Mouse (Mus musculus): Measurements from ENCODE around the gene Nxph1. TPM values are rescaled to one million over a fixed set of nuclear protein-coding genes. Genes with fewer than 3 reads are reported as not detected.
A peak's percentile ranks its signal among the peaks of the same experiment; 100 is the strongest.

The Nxph1 gene
- polyA plus RNA-seq, 1 experiment: not detected

DNA sequence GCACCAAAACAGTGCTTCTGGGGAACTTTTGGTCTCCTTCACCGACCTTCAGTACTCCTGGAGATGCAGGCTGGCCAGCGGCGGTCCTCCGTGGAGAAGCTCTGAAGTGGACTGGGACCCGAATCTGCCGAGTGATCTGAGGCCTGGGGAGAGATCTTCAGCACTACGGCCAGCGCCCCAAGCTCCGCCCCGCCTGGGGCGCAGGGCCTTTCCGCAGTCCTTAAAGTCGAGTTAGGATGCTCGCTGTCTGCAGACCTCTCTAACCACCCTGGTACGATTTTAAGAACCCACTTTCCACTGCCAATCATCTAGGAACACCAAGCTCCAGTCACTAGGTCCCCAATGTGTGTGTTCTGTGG is 9.3 kb downstream of the Nxph1 start:
- Histone ChIP-seq H3K4me1 (ENCODE audit: control insufficient read depth, insufficient read depth, low read length) (no peaks in the 10 kb centered on the region), H3K27ac (ENCODE audit: insufficient read depth, low read length) (no peak overlapping the region), H3K9me3 (replicated peaks; ENCODE audit: control insufficient read depth, insufficient read depth, low read length, poor library complexity, severe bottlenecking) (no peaks in the 10 kb centered on the region), H3K27me3 (ENCODE audit: control insufficient read depth, insufficient read depth, low read length, poor library complexity, severe bottlenecking) (no peaks in the 10 kb centered on the region), H3K4me3 (ENCODE audit: low read depth, low read length) (peak overlapping the region; percentile 82), H3K9ac (ENCODE audit: low read depth, poor library complexity, severe bottlenecking) (no peak overlapping the region), H3K36me3 (ENCODE audit: control insufficient read depth, insufficient read depth, low read length, poor library complexity, severe bottlenecking) (no peaks in the 10 kb centered on the region)
- TF ChIP-seq CTCF (IDR thresholded peaks at IDR 0.05; ENCODE audit: low read depth, low read length) (no peak), EP300 (IDR thresholded peaks at IDR 0.05; ENCODE audit: insufficient read depth, low read depth, low read length) (no peak), POLR2A (IDR thresholded peaks at IDR 0.05; ENCODE audit: insufficient read depth, low read length) (no peak)

DNA sequence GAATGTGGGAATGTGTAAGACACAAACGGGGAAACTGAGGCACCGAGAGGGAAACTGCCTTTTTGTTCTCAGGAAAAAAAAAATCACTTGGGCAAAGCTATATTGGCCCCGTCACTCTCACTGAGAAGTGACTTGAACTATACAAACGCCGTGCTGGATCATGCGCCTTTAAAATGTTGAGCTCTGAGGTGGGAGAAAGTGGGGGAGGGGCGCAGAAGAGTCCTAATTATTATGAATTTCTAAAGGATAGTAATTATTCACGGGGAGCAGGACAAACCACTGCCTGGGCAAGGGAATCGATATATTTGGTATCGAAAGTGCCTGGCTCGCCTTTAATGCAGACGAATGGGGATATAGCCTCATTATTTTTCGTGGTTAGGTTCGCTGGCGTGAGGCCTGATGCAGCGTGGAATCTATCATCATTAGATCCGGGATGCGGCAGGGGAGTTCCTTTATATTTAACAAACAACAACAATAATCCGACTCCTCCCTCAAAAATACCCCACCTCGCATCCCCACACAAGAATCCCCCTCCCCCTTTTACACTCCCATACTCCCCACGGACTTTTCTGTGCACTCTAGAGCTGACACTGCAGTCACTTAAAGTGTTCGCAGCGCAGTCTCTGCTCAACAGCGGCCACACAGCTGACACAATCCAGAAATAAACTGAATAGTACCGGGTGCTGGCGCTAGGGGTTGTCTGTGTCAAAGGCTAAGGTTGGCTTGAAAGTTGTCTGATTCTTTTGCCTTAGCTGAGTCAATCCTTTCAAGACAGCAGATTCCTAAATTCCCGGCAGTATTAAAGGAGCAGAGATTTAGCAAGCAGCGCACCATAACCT is 10.1 kb downstream of the Nxph1 start:
- Histone ChIP-seq H3K27me3 (ENCODE audit: control insufficient read depth, insufficient read depth, low read length, poor library complexity, severe bottlenecking) (no peaks in the 10 kb centered on the region), H3K4me3 (ENCODE audit: low read depth, low read length) (no peak overlapping the region), H3K9ac (ENCODE audit: low read depth, poor library complexity, severe bottlenecking) (no peak overlapping the region), H3K4me1 (ENCODE audit: control insufficient read depth, insufficient read depth, low read length) (no peaks in the 10 kb centered on the region), H3K9me3 (replicated peaks; ENCODE audit: control insufficient read depth, insufficient read depth, low read length, poor library complexity, severe bottlenecking) (no peaks in the 10 kb centered on the region), H3K36me3 (ENCODE audit: control insufficient read depth, insufficient read depth, low read length, poor library complexity, severe bottlenecking) (no peaks in the 10 kb centered on the region), H3K27ac (ENCODE audit: insufficient read depth, low read length) (no peak overlapping the region)
- TF ChIP-seq CTCF (IDR thresholded peaks at IDR 0.05; ENCODE audit: low read depth, low read length): no peak
- no peak for TF ChIP-seq EP300 (IDR thresholded peaks at IDR 0.05; ENCODE audit: insufficient read depth, low read depth, low read length)
- TF ChIP-seq POLR2A (IDR thresholded peaks at IDR 0.05; ENCODE audit: insufficient read depth, low read length): no peak

DNA sequence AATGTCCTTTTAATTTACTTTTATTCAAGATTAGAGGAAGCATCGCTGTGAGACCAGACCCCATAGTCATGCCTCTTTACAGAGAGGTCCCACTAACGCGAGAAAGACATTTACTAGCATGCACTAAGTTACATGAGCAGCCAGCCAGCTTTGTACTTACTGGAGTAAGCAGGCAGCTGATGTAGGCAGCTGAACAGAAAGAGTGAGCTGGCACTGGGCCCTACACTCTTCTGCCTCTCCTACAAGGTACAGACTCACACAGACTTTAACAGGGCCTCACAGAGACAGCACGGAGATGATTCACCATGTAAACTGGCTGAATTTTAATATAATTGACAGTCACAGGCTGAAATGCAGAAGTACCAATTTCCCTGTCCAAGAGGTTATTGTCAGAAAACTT is 11.6 kb downstream of the Nxph1 start:
- Histone ChIP-seq H3K4me1 (ENCODE audit: control insufficient read depth, insufficient read depth, low read length) (no peaks in the 10 kb centered on the region), H3K4me3 (ENCODE audit: low read depth, low read length) (no peak overlapping the region), H3K36me3 (ENCODE audit: control insufficient read depth, insufficient read depth, low read length, poor library complexity, severe bottlenecking) (no peaks in the 10 kb centered on the region), H3K9ac (ENCODE audit: low read depth, poor library complexity, severe bottlenecking) (no peak overlapping the region), H3K9me3 (replicated peaks; ENCODE audit: control insufficient read depth, insufficient read depth, low read length, poor library complexity, severe bottlenecking) (no peaks in the 10 kb centered on the region), H3K27me3 (ENCODE audit: control insufficient read depth, insufficient read depth, low read length, poor library complexity, severe bottlenecking) (no peaks in the 10 kb centered on the region), H3K27ac (ENCODE audit: insufficient read depth, low read length) (no peak overlapping the region)
- no peak for TF ChIP-seq EP300 (IDR thresholded peaks at IDR 0.05; ENCODE audit: insufficient read depth, low read depth, low read length)

DNA sequence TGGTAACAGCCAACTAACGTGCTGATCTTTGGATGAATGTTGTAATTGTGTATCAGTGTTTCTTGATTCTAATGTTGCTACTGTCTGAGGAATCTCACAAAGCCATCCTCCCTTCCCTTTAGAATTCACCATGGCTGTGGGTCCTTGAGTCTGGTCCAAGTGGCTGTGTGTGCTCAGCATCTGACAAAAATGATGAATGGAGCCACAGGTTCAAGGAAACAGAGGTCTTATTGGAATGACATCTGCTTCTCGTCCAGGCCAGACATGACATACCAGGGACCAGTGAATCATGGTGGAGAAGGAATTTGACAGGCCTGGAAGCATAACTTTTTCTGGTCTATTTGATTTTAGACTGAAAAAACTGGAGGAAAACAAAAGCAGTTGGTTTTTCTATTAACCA is 22.3 kb downstream of the Nxph1 start:
- no peaks in the 10 kb centered on the region for H3K9me3 ChIP-seq (replicated peaks; ENCODE audit: control insufficient read depth, insufficient read depth, low read length, poor library complexity, severe bottlenecking)
- no peak overlapping the region for H3K27ac ChIP-seq (ENCODE audit: insufficient read depth, low read length)
- H3K27me3 ChIP-seq (ENCODE audit: control insufficient read depth, insufficient read depth, low read length, poor library complexity, severe bottlenecking): no peaks in the 10 kb centered on the region
- TF ChIP-seq POLR2A (IDR thresholded peaks at IDR 0.05; ENCODE audit: insufficient read depth, low read length) (no peak), CTCF (IDR thresholded peaks at IDR 0.05; ENCODE audit: low read depth, low read length) (no peak), EP300 (IDR thresholded peaks at IDR 0.05; ENCODE audit: insufficient read depth, low read depth, low read length) (no peak)
- H3K4me3 ChIP-seq (ENCODE audit: low read depth, low read length): no peak overlapping the region
- no peaks in the 10 kb centered on the region for H3K4me1 ChIP-seq (ENCODE audit: control insufficient read depth, insufficient read depth, low read length)
- no peak overlapping the region for H3K9ac ChIP-seq (ENCODE audit: low read depth, poor library complexity, severe bottlenecking)
- no peaks in the 10 kb centered on the region for H3K36me3 ChIP-seq (ENCODE audit: control insufficient read depth, insufficient read depth, low read length, poor library complexity, severe bottlenecking)

DNA sequence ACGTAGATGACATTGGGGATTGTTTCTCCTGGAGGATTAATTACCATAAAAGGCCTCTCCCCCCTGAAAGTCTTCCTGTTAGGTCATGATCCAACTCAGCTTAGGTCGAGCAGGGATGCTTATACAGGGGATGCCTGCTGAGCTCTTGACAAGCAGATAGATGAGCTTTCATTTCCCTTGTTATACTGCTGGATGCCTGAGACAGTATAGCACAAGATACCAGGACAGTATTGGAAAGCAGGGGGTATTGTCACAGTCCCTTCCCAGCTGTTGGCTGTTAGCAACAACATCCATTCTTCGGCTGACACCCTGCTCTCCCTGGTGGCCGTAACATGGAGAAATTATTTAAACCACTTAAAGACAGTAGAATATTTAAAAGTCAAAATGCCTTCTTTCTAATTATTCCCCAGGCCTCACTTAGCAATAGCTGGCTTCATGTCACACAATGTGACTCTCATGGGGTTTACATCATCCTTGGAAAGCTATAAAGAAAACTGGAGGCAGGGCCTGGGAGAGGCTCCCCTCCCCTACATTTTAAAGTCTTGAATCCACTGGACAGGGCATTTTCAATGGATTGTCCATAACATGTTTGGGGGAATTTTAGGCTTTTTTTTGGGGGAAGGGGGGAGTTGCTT is 31.1 kb downstream of the Nxph1 start:
- TF ChIP-seq EP300 (IDR thresholded peaks at IDR 0.05; ENCODE audit: insufficient read depth, low read depth, low read length) (no peak), POLR2A (IDR thresholded peaks at IDR 0.05; ENCODE audit: insufficient read depth, low read length) (no peak), CTCF (IDR thresholded peaks at IDR 0.05; ENCODE audit: low read depth, low read length) (no peak)
- H3K36me3 ChIP-seq (ENCODE audit: control insufficient read depth, insufficient read depth, low read length, poor library complexity, severe bottlenecking): no peaks in the 10 kb centered on the region
- H3K4me3 ChIP-seq (ENCODE audit: low read depth, low read length): no peak overlapping the region
- H3K4me1 ChIP-seq (ENCODE audit: control insufficient read depth, insufficient read depth, low read length): no peaks in the 10 kb centered on the region
- H3K9ac ChIP-seq (ENCODE audit: low read depth, poor library complexity, severe bottlenecking): no peak overlapping the region
- no peaks in the 10 kb centered on the region for H3K9me3 ChIP-seq (replicated peaks; ENCODE audit: control insufficient read depth, insufficient read depth, low read length, poor library complexity, severe bottlenecking)
- no peaks in the 10 kb centered on the region for H3K27me3 ChIP-seq (ENCODE audit: control insufficient read depth, insufficient read depth, low read length, poor library complexity, severe bottlenecking)
- no peak overlapping the region for H3K27ac ChIP-seq (ENCODE audit: insufficient read depth, low read length)

DNA sequence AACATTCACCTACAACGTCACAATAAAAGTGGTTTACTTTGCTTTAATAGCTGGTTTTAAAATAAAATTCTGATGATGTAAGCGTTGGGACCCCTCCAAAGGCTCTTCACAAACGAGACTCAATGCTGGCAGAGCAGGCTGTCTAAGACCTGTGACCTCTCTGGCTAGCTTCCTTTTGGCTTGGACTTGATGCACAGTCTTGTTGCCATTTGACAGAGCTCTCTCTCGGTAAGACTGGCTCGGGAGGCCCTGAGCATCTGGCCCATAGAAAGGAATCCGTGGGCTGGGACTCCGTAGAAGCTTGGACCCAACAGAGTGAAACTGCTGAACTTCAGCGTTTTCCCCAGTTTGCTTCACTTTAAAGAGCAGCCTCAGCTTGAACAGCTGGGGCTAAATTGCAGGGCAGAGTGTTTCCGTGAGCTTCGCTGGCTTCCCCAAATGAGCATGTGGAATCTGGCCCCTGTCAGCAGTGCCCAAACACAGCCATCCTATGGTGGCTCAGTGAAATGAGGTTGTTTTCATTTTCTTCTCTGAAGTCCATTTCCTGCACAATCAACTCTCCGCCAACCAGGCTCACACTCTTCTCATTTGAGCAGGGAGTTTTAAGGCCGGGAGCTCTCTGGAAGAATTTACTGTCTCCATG is 48.2 kb downstream of the Nxph1 start:
- Histone ChIP-seq H3K9me3 (replicated peaks; ENCODE audit: control insufficient read depth, insufficient read depth, low read length, poor library complexity, severe bottlenecking) (no peaks in the 10 kb centered on the region), H3K4me1 (ENCODE audit: control insufficient read depth, insufficient read depth, low read length) (no peaks in the 10 kb centered on the region), H3K27me3 (ENCODE audit: control insufficient read depth, insufficient read depth, low read length, poor library complexity, severe bottlenecking) (no peaks in the 10 kb centered on the region), H3K27ac (ENCODE audit: insufficient read depth, low read length) (no peak overlapping the region), H3K36me3 (ENCODE audit: control insufficient read depth, insufficient read depth, low read length, poor library complexity, severe bottlenecking) (no peaks in the 10 kb centered on the region), H3K9ac (ENCODE audit: low read depth, poor library complexity, severe bottlenecking) (no peak overlapping the region), H3K4me3 (ENCODE audit: low read depth, low read length) (no peak overlapping the region)
- TF ChIP-seq EP300 (IDR thresholded peaks at IDR 0.05; ENCODE audit: insufficient read depth, low read depth, low read length) (no peak), POLR2A (IDR thresholded peaks at IDR 0.05; ENCODE audit: insufficient read depth, low read length) (no peak), CTCF (IDR thresholded peaks at IDR 0.05; ENCODE audit: low read depth, low read length) (no peak)

All from ES-Bruce4 (cell line).